Mouse (Mus musculus): Measurements from ENCODE around the gene Camsap2.

Gene Camsap2

GRCm38 (mm10) chr1:136345454-136346372, at the start of gene Camsap2:
TSS of gene Camsap2 (minus strand) at chr1:136346104.
- ATAC-seq (ENCODE audit: insufficient number of reproducible peaks, low FRiP score, low TSS enrichment): peak; percentile 92

- ATAC-seq (ENCODE audit: insufficient number of reproducible peaks, low FRiP score, low TSS enrichment): no peak
Observed at GRCm38 (mm10) chr1:136395073-136395472, 49.2 kb upstream of the Camsap2 start.

GRCm38 (mm10) chr1:136394506-136394905, 48.6 kb upstream of the Camsap2 start:
- no peak for ATAC-seq (ENCODE audit: insufficient number of reproducible peaks, low FRiP score, low TSS enrichment)

GRCm38 (mm10) chr1:136386914-136387313, 41.0 kb upstream of the Camsap2 start:
- no peak for ATAC-seq (ENCODE audit: insufficient number of reproducible peaks, low FRiP score, low TSS enrichment)

GRCm38 (mm10) chr1:136381583-136381982, 35.7 kb upstream of the Camsap2 start:
- ATAC-seq (ENCODE audit: insufficient number of reproducible peaks, low FRiP score, low TSS enrichment): peak; percentile 61; the same call in 1 of the 2 replicates

GRCm38 (mm10) chr1:136381169-136381568, 35.3 kb upstream of the Camsap2 start:
- peak; percentile 56 for ATAC-seq (ENCODE audit: insufficient number of reproducible peaks, low FRiP score, low TSS enrichment)

GRCm38 (mm10) chr1:136380606-136381005, 34.7 kb upstream of the Camsap2 start:
- ATAC-seq (ENCODE audit: insufficient number of reproducible peaks, low FRiP score, low TSS enrichment): no peak

GRCm38 (mm10) chr1:136380161-136380560, 34.3 kb upstream of the Camsap2 start:
- no peak for ATAC-seq (ENCODE audit: insufficient number of reproducible peaks, low FRiP score, low TSS enrichment)

GRCm38 (mm10) chr1:136379261-136379660, 33.4 kb upstream of the Camsap2 start:
- ATAC-seq (ENCODE audit: insufficient number of reproducible peaks, low FRiP score, low TSS enrichment): no peak

- ATAC-seq (ENCODE audit: insufficient number of reproducible peaks, low FRiP score, low TSS enrichment): no peak
Observed at GRCm38 (mm10) chr1:136365986-136366385, 20.1 kb upstream of the Camsap2 start.

GRCm38 (mm10) chr1:136364711-136365110, 18.8 kb upstream of the Camsap2 start:
- ATAC-seq (ENCODE audit: insufficient number of reproducible peaks, low FRiP score, low TSS enrichment): no peak

GRCm38 (mm10) chr1:136363035-136363434, 17.1 kb upstream of the Camsap2 start:
- ATAC-seq (ENCODE audit: insufficient number of reproducible peaks, low FRiP score, low TSS enrichment): no peak

GRCm38 (mm10) chr1:136362567-136362966, 16.7 kb upstream of the Camsap2 start:
- no peak for ATAC-seq (ENCODE audit: insufficient number of reproducible peaks, low FRiP score, low TSS enrichment)

- ATAC-seq (ENCODE audit: insufficient number of reproducible peaks, low FRiP score, low TSS enrichment): no peak
Observed at GRCm38 (mm10) chr1:136361373-136361772, 15.5 kb upstream of the Camsap2 start.

- no peak for ATAC-seq (ENCODE audit: insufficient number of reproducible peaks, low FRiP score, low TSS enrichment)
Observed at GRCm38 (mm10) chr1:136360909-136361308, 15.0 kb upstream of the Camsap2 start.

GRCm38 (mm10) chr1:136358841-136359360, 13.0 kb upstream of the Camsap2 start:
- no peak for ATAC-seq (ENCODE audit: insufficient number of reproducible peaks, low FRiP score, low TSS enrichment)

GRCm38 (mm10) chr1:136355651-136356050, 9.7 kb upstream of the Camsap2 start:
- ATAC-seq (ENCODE audit: insufficient number of reproducible peaks, low FRiP score, low TSS enrichment): no peak

GRCm38 (mm10) chr1:136350699-136351200, 4.8 kb upstream of the Camsap2 start:
- ATAC-seq (ENCODE audit: insufficient number of reproducible peaks, low FRiP score, low TSS enrichment): no peak

- no peak for ATAC-seq (ENCODE audit: insufficient number of reproducible peaks, low FRiP score, low TSS enrichment)
Observed at GRCm38 (mm10) chr1:136348137-136348536, 2.2 kb upstream of the Camsap2 start.

GRCm38 (mm10) chr1:136347140-136347539, 1.2 kb upstream of the Camsap2 start:
- ATAC-seq (ENCODE audit: insufficient number of reproducible peaks, low FRiP score, low TSS enrichment): no peak

- peak; percentile 23; the same call in 1 of the 2 replicates for ATAC-seq (ENCODE audit: insufficient number of reproducible peaks, low FRiP score, low TSS enrichment)
Observed at GRCm38 (mm10) chr1:136346373-136347035, 600 bp upstream of the Camsap2 start.
